ENCODE assay signal across 9 mouse cellular contexts in genomic region chr13:23501511-23501910, GRCm38 (mm10). TPM values are rescaled to one million over a fixed set of nuclear protein-coding genes. Genes with fewer than 3 reads are reported as not detected.
DNase-seq lines count a peak whose midpoint lies in the region; ATAC-seq and TF ChIP-seq lines count a peak whose summit lies in the region.
"Had no signal": no experiment of that assay in that cellular context is flagged by ENCODE, and none has a peak within 500 bp of the region (broad histone marks: within the 10 kb centered on the region; RNA-seq: fewer than 3 reads in every experiment).

No protein-coding gene starts in this region.

- H3K36me3 ChIP-seq in hindbrain, embryonic 11.5 days (ENCODE audit: control insufficient read depth, insufficient read depth, low read length) = no peaks in the 10 kb centered on the region
- H3K36me3 ChIP-seq in hindbrain, embryonic 14.5 days (replicated peaks; ENCODE audit: control insufficient read depth, insufficient read depth) = no peaks in the 10 kb centered on the region
- no peaks in the 10 kb centered on the region for H3K36me3 ChIP-seq in CH12.LX (replicated peaks in 1 of 2; ENCODE audit: control insufficient read depth in 1 of 2, insufficient read depth in 1 of 2, low read length in 1 of 2)
- H3K36me3 ChIP-seq in embryonic facial prominence, embryonic 11.5 days (replicated peaks; ENCODE audit: control insufficient read depth, insufficient read depth, low read depth, low read length) = no peaks in the 10 kb centered on the region
- no peaks in the 10 kb centered on the region for H3K36me3 ChIP-seq in limb, embryonic 11.5 days (ENCODE audit: control insufficient read depth, insufficient read depth, low read length)

- no peak for TF ChIP-seq EP300 in CH12.LX (IDR thresholded peaks at IDR 0.05; ENCODE audit: low read length)

- no peak for TF ChIP-seq POLR2A in CH12.LX (IDR thresholded peaks at IDR 0.05; ENCODE audit: low read depth, low read length)

- in situ Hi-C loops in CH12.LX (cut with MboI; ENCODE audit: low pct_ligation_motif_present, low pct_unique_long_range_greater_than_20kb, low sequenced_read_pairs) = loop anchor here (10.0 to 25.0 kb wide), 2 partner anchors 197 to 1564 kb away; partner anchors contain the start of gene Zfp184

- no peaks in the 10 kb centered on the region for H3K4me1 ChIP-seq in hindbrain, embryonic 11.5 days (replicated peaks; ENCODE audit: control insufficient read depth, insufficient read depth, low read length)
- H3K4me1 ChIP-seq in hindbrain, embryonic 14.5 days (replicated peaks; ENCODE audit: control insufficient read depth, insufficient read depth, low read length) = 0 out of 2 replicates have a peak, but pooled peaks cover 11% of the 10 kb centered on the region
- H3K4me1 ChIP-seq in CH12.LX (ENCODE audit: control insufficient read depth in 1 of 2, insufficient read depth in 2 of 2) = peaks cover 3 to 11% of the 10 kb centered on the region in 2 experiments; a peak in 3 of 4 replicates
- H3K4me1 ChIP-seq in embryonic facial prominence, embryonic 11.5 days (ENCODE audit: control insufficient read depth, insufficient read depth, low read length) = no peaks in the 10 kb centered on the region
- H3K4me1 ChIP-seq in limb, embryonic 11.5 days (ENCODE audit: control insufficient read depth, insufficient read depth, low read length) = peaks cover 8% of the 10 kb centered on the region; the same call in 1 of the 2 replicates

- H3K27me3 ChIP-seq in hindbrain, embryonic 11.5 days (ENCODE audit: control insufficient read depth, insufficient read depth, low read length) = 0 out of 2 replicates have a peak, but pooled peaks cover 2% of the 10 kb centered on the region
- H3K27me3 ChIP-seq in hindbrain, embryonic 14.5 days (ENCODE audit: control insufficient read depth, insufficient read depth, low read length) = peaks cover 36% of the 10 kb centered on the region
- H3K27me3 ChIP-seq in CH12.LX (replicated peaks) = no peaks in the 10 kb centered on the region
- no peaks in the 10 kb centered on the region for H3K27me3 ChIP-seq in embryonic facial prominence, embryonic 11.5 days (ENCODE audit: control insufficient read depth, insufficient read depth, low read length)
- no peaks in the 10 kb centered on the region for H3K27me3 ChIP-seq in limb, embryonic 11.5 days (ENCODE audit: control insufficient read depth, insufficient read depth, low read length)

- DNase-seq in hindbrain, embryonic 11.5 days (ENCODE audit: low spot score) = no peak
- DNase-seq in hindbrain, embryonic 14.5 days (ENCODE audit: low spot score) = no peak
- no peak for DNase-seq in CH12.LX (ENCODE audit: extremely low read depth)
- DNase-seq in embryonic facial prominence, embryonic 11.5 days (ENCODE audit: low spot score) = no peak
- no peak for DNase-seq in limb, embryonic 11.5 days (ENCODE audit: low spot score)
- DNase-seq in right cerebral cortex, adult 18-20 months = no peak
- DNase-seq in left cerebral cortex, adult 2 months (ENCODE audit: extremely low spot score in 1 of 2, low spot score in 2 of 2) = no peak

- no peak for TF ChIP-seq RAD21 in CH12.LX (IDR thresholded peaks at IDR 0.05; ENCODE audit: low read depth, low read length)

- H3K4me3 ChIP-seq in hindbrain, embryonic 11.5 days (ENCODE audit: low read depth, low read length) = no peak overlapping the region
- no peak overlapping the region for H3K4me3 ChIP-seq in hindbrain, embryonic 14.5 days (replicated peaks; ENCODE audit: low read length)
- peak overlapping the region; percentile 44 to 64 (median 47) for H3K4me3 ChIP-seq in CH12.LX (replicated peaks in 1 of 3; ENCODE audit: low read depth in 2 of 3, low read length in 2 of 3, poor library complexity in 1 of 3)
- peak overlapping the region; percentile 14; the same call in 1 of the 2 replicates for H3K4me3 ChIP-seq in embryonic facial prominence, embryonic 11.5 days (ENCODE audit: low read depth, low read length)
- no peak overlapping the region; the same call in 1 of the 2 replicates for H3K4me3 ChIP-seq in limb, embryonic 11.5 days (ENCODE audit: low read depth, low read length)
- no peak overlapping the region for H3K4me3 ChIP-seq in left cerebral cortex, adult 2 months

- no peak for TF ChIP-seq CTCF in CH12.LX (conservative IDR thresholded peaks at IDR 0.05 in 1 of 2, IDR thresholded peaks at IDR 0.05 in 1 of 2; ENCODE audit: low read depth in 2 of 2, low read length in 2 of 2)
- no peak for TF ChIP-seq CTCF in left cerebral cortex, adult 2 months (IDR thresholded peaks at IDR 0.05)

- peak overlapping the region; percentile 26 for H3K4me2 ChIP-seq in hindbrain, embryonic 11.5 days (replicated peaks; ENCODE audit: low read depth, low read length)
- no peak overlapping the region for H3K4me2 ChIP-seq in hindbrain, embryonic 14.5 days (replicated peaks)
- H3K4me2 ChIP-seq in CH12.LX (ENCODE audit: insufficient read depth, low read depth, poor library complexity, severe bottlenecking) = peak overlapping the region; percentile 100
- peak overlapping the region; percentile 36 for H3K4me2 ChIP-seq in embryonic facial prominence, embryonic 11.5 days (ENCODE audit: low read depth, low read length)
- H3K4me2 ChIP-seq in limb, embryonic 11.5 days (ENCODE audit: low read depth, severe bottlenecking) = peak overlapping the region; percentile 25

- WGBS in hindbrain, embryonic 11.5 days = 32% methylated on average over 5 of the region's 5 CpGs
- WGBS in hindbrain, embryonic 14.5 days = 23% methylated on average over 5 of the region's 5 CpGs
- WGBS in embryonic facial prominence, embryonic 11.5 days = 20% methylated on average over 5 of the region's 5 CpGs
- 12% methylated on average over 5 of the region's 5 CpGs for WGBS in limb, embryonic 11.5 days

- no peaks in the 10 kb centered on the region for H3K79me2 ChIP-seq in CH12.LX (replicated peaks; ENCODE audit: control insufficient read depth, extremely low read depth, insufficient read depth, poor library complexity, severe bottlenecking)

- no peaks in the 10 kb centered on the region for H3K9me3 ChIP-seq in hindbrain, embryonic 11.5 days (ENCODE audit: control insufficient read depth, low read length)
- H3K9me3 ChIP-seq in hindbrain, embryonic 14.5 days (ENCODE audit: control insufficient read depth, low read length) = no peaks in the 10 kb centered on the region
- no peaks in the 10 kb centered on the region for H3K9me3 ChIP-seq in CH12.LX (replicated peaks; ENCODE audit: low read length)
- no peaks in the 10 kb centered on the region for H3K9me3 ChIP-seq in embryonic facial prominence, embryonic 11.5 days (replicated peaks; ENCODE audit: control insufficient read depth, low read length)
- H3K9me3 ChIP-seq in limb, embryonic 11.5 days (ENCODE audit: control insufficient read depth, low read length) = no peaks in the 10 kb centered on the region

- ATAC-seq in hindbrain, embryonic 11.5 days (ENCODE audit: low FRiP score) = no peak
- no peak for ATAC-seq in hindbrain, embryonic 14.5 days (ENCODE audit: low FRiP score)
- ATAC-seq in embryonic facial prominence, embryonic 11.5 days (replicated peaks; ENCODE audit: insufficient number of reproducible peaks, low FRiP score, low TSS enrichment, low read depth) = no peak
- ATAC-seq in limb, embryonic 11.5 days (ENCODE audit: insufficient number of reproducible peaks, low FRiP score, low TSS enrichment, low read depth) = no peak

- H3K27ac ChIP-seq in hindbrain, embryonic 11.5 days (ENCODE audit: low read depth, low read length) = no peak overlapping the region
- no peak overlapping the region for H3K27ac ChIP-seq in hindbrain, embryonic 14.5 days
- no peak overlapping the region; the same call in 1 of the 2 replicates for H3K27ac ChIP-seq in CH12.LX (ENCODE audit: insufficient read depth, low read depth)
- H3K27ac ChIP-seq in embryonic facial prominence, embryonic 11.5 days (replicated peaks; ENCODE audit: low read depth, low read length) = no peak overlapping the region
- H3K27ac ChIP-seq in limb, embryonic 11.5 days (replicated peaks; ENCODE audit: low read depth, low read length) = no peak overlapping the region
- H3K27ac ChIP-seq in left cerebral cortex, adult 2 months = no peak overlapping the region

- dilution Hi-C loops in CH12.LX (cut with MboI; ENCODE audit: extremely low pct_ligation_motif_present, extremely low pct_unique_long_range_greater_than_20kb, low sequenced_read_pairs) = no loop called here

- intact Hi-C loops in left cerebral cortex, adult 2 months (cut with DNase I) = loop anchor here (2.0 to 5.0 kb wide), 2 partner anchors 15 to 49 kb away; no protein-coding TSS in a partner anchor

- H3K9ac ChIP-seq in hindbrain, embryonic 11.5 days (ENCODE audit: low read depth, low read length) = no peak overlapping the region
- H3K9ac ChIP-seq in hindbrain, embryonic 14.5 days = no peak overlapping the region
- peak overlapping the region; percentile 53 for H3K9ac ChIP-seq in CH12.LX (ENCODE audit: insufficient read depth, low read depth)
- H3K9ac ChIP-seq in embryonic facial prominence, embryonic 11.5 days (replicated peaks; ENCODE audit: low read length) = no peak overlapping the region
- H3K9ac ChIP-seq in limb, embryonic 11.5 days (ENCODE audit: low read length) = no peak overlapping the region

RNA-seq across cellular contexts. Expression of gene Btn2a2, which starts 12.9 kb away (rescaled TPM):
- polyA plus RNA-seq in hindbrain, embryonic 11.5 days (2014; fragmentation: Nextera tagmentation; extraction: Ambion mirVana) = 0.15 and 0.18 TPM in 2 replicates
- 0.21 TPM in 1 of 2 replicates, not detected in the other for polyA plus RNA-seq in hindbrain, embryonic 14.5 days (2014; fragmentation: Nextera tagmentation; extraction: Ambion mirVana)
- total RNA-seq in CH12.LX (2012; rRNA removed) = 1.1 and 1.3 TPM in 2 replicates
- total RNA-seq in CH12.LX (2014; rRNA removed) = 1.2 and 1.3 TPM in 2 replicates
- polyA plus RNA-seq in CH12.LX (2012; ENCODE audit: insufficient read length, low read depth) = 2.1 and 2.8 TPM in 2 replicates
- polyA plus RNA-seq in embryonic facial prominence, embryonic 11.5 days (2014; fragmentation: Nextera tagmentation; extraction: Ambion mirVana) = 1.1 and 1.4 TPM in 2 replicates
- polyA plus RNA-seq in limb, embryonic 11.5 days (2014; fragmentation: Nextera tagmentation; extraction: Ambion mirVana) = 1.3 and 2.2 TPM in 2 replicates
- total RNA-seq in left cerebral cortex, adult 2 months (2021) = 1 to 10 TPM in 1 of 2 experiments, under 1 TPM in 1; 0.65 to 1.4 TPM
- polyA plus RNA-seq: kidney, adult 2 months had no signal

RNA-seq across cellular contexts. Expression of gene Hist1h4h, which starts 29.3 kb away (rescaled TPM):
- 4.7 TPM in 2 replicates for polyA plus RNA-seq in hindbrain, embryonic 11.5 days (2014; fragmentation: Nextera tagmentation; extraction: Ambion mirVana)
- polyA plus RNA-seq in hindbrain, embryonic 14.5 days (2014; fragmentation: Nextera tagmentation; extraction: Ambion mirVana) = 3.2 and 3.3 TPM in 2 replicates
- total RNA-seq in CH12.LX (2012; rRNA removed) (4,350 and 4,957 TPM in 2 replicates), CH12.LX (2014; rRNA removed) (14.0 and 19.4 TPM in 2 replicates)
- polyA plus RNA-seq in CH12.LX (2012; ENCODE audit: insufficient read length, low read depth) = 3.4 and 5.5 TPM in 2 replicates
- polyA plus RNA-seq in embryonic facial prominence, embryonic 11.5 days (2014; fragmentation: Nextera tagmentation; extraction: Ambion mirVana) = 3.5 and 5.0 TPM in 2 replicates
- 4.0 and 5.6 TPM in 2 replicates for polyA plus RNA-seq in limb, embryonic 11.5 days (2014; fragmentation: Nextera tagmentation; extraction: Ambion mirVana)
- total RNA-seq in left cerebral cortex, adult 2 months (2021) = 100 to 1,000 TPM; 289 to 340 TPM

RNA-seq across cellular contexts. Expression of gene Hist1h2af, which starts 32.2 kb away (rescaled TPM):
- 3.6 and 8.4 TPM in 2 replicates for polyA plus RNA-seq in hindbrain, embryonic 11.5 days (2014; fragmentation: Nextera tagmentation; extraction: Ambion mirVana)
- polyA plus RNA-seq in hindbrain, embryonic 14.5 days (2014; fragmentation: Nextera tagmentation; extraction: Ambion mirVana) = 0.81 and 3.3 TPM in 2 replicates
- total RNA-seq in CH12.LX (2012; rRNA removed) (824 and 932 TPM in 2 replicates), CH12.LX (2014; rRNA removed) (45.2 and 57.1 TPM in 2 replicates)
- 68.6 and 97.0 TPM in 2 replicates for polyA plus RNA-seq in CH12.LX (2012; ENCODE audit: insufficient read length, low read depth)
- 7.8 and 7.9 TPM in 2 replicates for polyA plus RNA-seq in embryonic facial prominence, embryonic 11.5 days (2014; fragmentation: Nextera tagmentation; extraction: Ambion mirVana)
- 5.1 and 7.9 TPM in 2 replicates for polyA plus RNA-seq in limb, embryonic 11.5 days (2014; fragmentation: Nextera tagmentation; extraction: Ambion mirVana)
- 1 to 10 TPM; 2.4 to 4.4 TPM for total RNA-seq in left cerebral cortex, adult 2 months (2021)

RNA-seq across cellular contexts. Expression of gene Hist1h3g, which starts 33.7 kb away (rescaled TPM):
- 3.7 and 4.8 TPM in 2 replicates for polyA plus RNA-seq in hindbrain, embryonic 11.5 days (2014; fragmentation: Nextera tagmentation; extraction: Ambion mirVana)
- polyA plus RNA-seq in hindbrain, embryonic 14.5 days (2014; fragmentation: Nextera tagmentation; extraction: Ambion mirVana) = 1.2 TPM in 1 of 2 replicates, not detected in the other
- total RNA-seq in CH12.LX (2012; rRNA removed) (608 and 749 TPM in 2 replicates), CH12.LX (2014; rRNA removed) (50.1 and 75.3 TPM in 2 replicates)
- polyA plus RNA-seq in CH12.LX (2012; ENCODE audit: insufficient read length, low read depth) = 3.4 and 3.6 TPM in 2 replicates
- polyA plus RNA-seq in embryonic facial prominence, embryonic 11.5 days (2014; fragmentation: Nextera tagmentation; extraction: Ambion mirVana) = 6.1 and 7.8 TPM in 2 replicates
- 7.0 and 9.4 TPM in 2 replicates for polyA plus RNA-seq in limb, embryonic 11.5 days (2014; fragmentation: Nextera tagmentation; extraction: Ambion mirVana)
- 1 to 10 TPM; 2.6 to 5.1 TPM for total RNA-seq in left cerebral cortex, adult 2 months (2021)

RNA-seq across cellular contexts. Expression of gene Btn1a1, which starts 35.8 kb away (rescaled TPM):
- polyA plus RNA-seq in hindbrain, embryonic 11.5 days (2014; fragmentation: Nextera tagmentation; extraction: Ambion mirVana) = not detected in 2 replicates
- polyA plus RNA-seq in hindbrain, embryonic 14.5 days (2014; fragmentation: Nextera tagmentation; extraction: Ambion mirVana) = 0.05 TPM in 1 of 2 replicates, not detected in the other
- 0.38 and 0.51 TPM in 2 replicates for total RNA-seq in CH12.LX (2012; rRNA removed)
- total RNA-seq in CH12.LX (2014; rRNA removed) = 0.20 TPM in 2 replicates
- polyA plus RNA-seq in CH12.LX (2012; ENCODE audit: insufficient read length, low read depth) = 0.08 and 0.21 TPM in 2 replicates
- polyA plus RNA-seq in embryonic facial prominence, embryonic 11.5 days (2014; fragmentation: Nextera tagmentation; extraction: Ambion mirVana) = 0.24 and 0.35 TPM in 2 replicates
- polyA plus RNA-seq in limb, embryonic 11.5 days (2014; fragmentation: Nextera tagmentation; extraction: Ambion mirVana) = not detected in 2 replicates
- not detected for total RNA-seq in left cerebral cortex, adult 2 months (2021)
- total RNA-seq: left cerebral cortex, postnatal 10 days had no signal
- polyA plus RNA-seq: kidney, adult 2 months had no signal

Comparison
In these comparisons a context has a peak if more than half of its experiments do, and no peak if none do; other contexts are left out.
1. H3K4me3 ChIP-seq: peak in CH12.LX (3 of 3) and embryonic facial prominence, embryonic 11.5 days (single experiment); none in hindbrain, embryonic 11.5 days (single experiment), hindbrain, embryonic 14.5 days (single experiment), limb, embryonic 11.5 days (single experiment) and left cerebral cortex, adult 2 months (single experiment).